Mouse (Mus musculus) ES-Bruce4 (cell line): Measurements from ENCODE around the gene Olfr455. TPM values are rescaled to one million over a fixed set of nuclear protein-coding genes. Genes with fewer than 3 reads are reported as not detected.

Source experiments
- H3K27ac ChIP-seq: 2 replicates; pipeline ENCODE4 v1.5.1; 2012; ENCODE audit warnings: low read length, inconsistent platforms; ENCODE audit not compliant: insufficient read depth
- H3K27me3 ChIP-seq: 2 replicates; pipeline ENCODE4 v1.6.1; 2012; ENCODE audit warnings: mild to moderate bottlenecking, low read length, inconsistent platforms; ENCODE audit not compliant: control insufficient read depth, poor library complexity, insufficient read depth, severe bottlenecking
- H3K36me3 ChIP-seq: 2 replicates; pipeline ENCODE4 v1.6.1; 2012; ENCODE audit warnings: inconsistent platforms, mild to moderate bottlenecking, low read length, moderate library complexity; ENCODE audit not compliant: control insufficient read depth, poor library complexity, insufficient read depth, severe bottlenecking
- H3K4me1 ChIP-seq: one replicate; pipeline ENCODE4 v1.8.1; 2011; ENCODE audit warnings: low read length; ENCODE audit not compliant: control insufficient read depth, insufficient read depth
- H3K4me3 ChIP-seq: 2 replicates; pipeline ENCODE4 v1.5.1; 2011; ENCODE audit warnings: low read depth, mild to moderate bottlenecking, low read length
- H3K9ac ChIP-seq: 2 replicates; pipeline ENCODE4 v1.6.1; 2012; ENCODE audit warnings: low read depth, mild to moderate bottlenecking, inconsistent platforms; ENCODE audit not compliant: poor library complexity, severe bottlenecking
- H3K9me3 ChIP-seq: replicated peaks from 2 replicates; pipeline ENCODE4 v1.6.1; 2012; ENCODE audit warnings: mild to moderate bottlenecking, low read length, inconsistent platforms; ENCODE audit not compliant: control insufficient read depth, poor library complexity, insufficient read depth, severe bottlenecking
- CTCF ChIP-seq: IDR thresholded peaks from one replicate; pipeline ENCODE4 v1.8.1; 2011; ENCODE audit warnings: low read depth, low read length
- EP300 ChIP-seq: IDR thresholded peaks from 2 replicates; pipeline ENCODE4 v1.6.1; 2011; ENCODE audit warnings: low read depth, low read length; ENCODE audit not compliant: insufficient read depth
- POLR2A ChIP-seq: IDR thresholded peaks from one replicate; pipeline ENCODE4 v1.8.1; 2011; ENCODE audit warnings: low read length; ENCODE audit not compliant: insufficient read depth
- polyA plus RNA-seq: library from polyadenylated mRNA; stranded (reverse); fragments of >200 nt; gene quantifications from 2 replicates; pipeline ENCODE4 v1.2.4, GENCODE M21; 2011; ENCODE audit warnings: low read depth; ENCODE audit not compliant: missing spikeins, insufficient read depth, insufficient read length

Gene Olfr455
- polyA plus RNA-seq, 1 experiment: not detected

DNA sequence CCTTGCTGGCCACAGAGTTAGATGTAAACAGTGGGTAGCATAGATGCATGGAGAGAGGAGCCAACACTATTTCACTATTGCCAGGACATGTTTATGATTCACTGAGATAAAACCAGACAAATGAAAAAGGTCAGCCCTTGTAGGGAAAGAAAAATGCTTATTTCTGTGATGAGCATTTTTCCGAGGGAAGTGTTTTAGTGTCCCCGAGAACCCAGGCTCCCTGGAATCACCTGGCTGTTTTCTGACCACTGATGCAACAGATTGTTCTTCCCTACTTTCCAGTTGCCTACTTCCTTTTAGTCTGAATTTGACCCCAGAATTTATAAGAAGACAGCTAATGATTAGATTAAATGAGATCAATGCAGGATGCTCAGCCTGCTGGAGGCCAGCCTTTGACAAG, 1.2 kb downstream of the Olfr455 start:
- Histone ChIP-seq H3K9me3 (no peaks in the 10 kb centered on the region), H3K9ac (no peak overlapping the region), H3K4me1 (no peaks in the 10 kb centered on the region), H3K4me3 (no peak overlapping the region), H3K36me3 (no peaks in the 10 kb centered on the region), H3K27me3 (no peaks in the 10 kb centered on the region), H3K27ac (no peak overlapping the region)
- TF ChIP-seq CTCF: no peak
- no peak for TF ChIP-seq POLR2A
- no peak for TF ChIP-seq EP300

DNA sequence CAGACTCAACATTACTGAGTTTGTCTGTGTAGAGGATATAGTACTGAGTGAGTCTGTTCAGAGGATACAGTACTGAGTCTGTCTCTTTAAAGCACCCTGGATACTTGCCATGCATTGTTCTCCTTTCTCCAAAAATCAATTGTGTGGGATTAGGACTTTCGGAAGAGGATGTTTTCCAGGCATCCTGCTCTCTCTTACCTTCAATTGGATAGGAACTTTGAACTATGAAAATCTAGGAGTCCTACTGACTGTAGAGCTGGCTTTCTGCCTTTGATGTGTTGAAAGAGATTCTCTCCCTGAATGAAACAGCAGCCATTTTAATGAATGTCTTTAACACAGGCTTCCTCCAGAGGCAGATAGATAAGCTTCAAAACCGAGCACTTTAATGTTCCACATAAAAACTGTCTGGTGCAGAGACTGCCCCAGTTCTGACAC, 1.9 kb downstream of the Olfr455 start:
- H3K27ac ChIP-seq: no peak overlapping the region
- H3K27me3 ChIP-seq: no peaks in the 10 kb centered on the region
- H3K4me1 ChIP-seq: no peaks in the 10 kb centered on the region
- TF ChIP-seq EP300 (no peak), CTCF (no peak), POLR2A (no peak)
- H3K9me3 ChIP-seq: no peaks in the 10 kb centered on the region
- no peaks in the 10 kb centered on the region for H3K36me3 ChIP-seq
- no peak overlapping the region for H3K9ac ChIP-seq
- no peak overlapping the region for H3K4me3 ChIP-seq

DNA sequence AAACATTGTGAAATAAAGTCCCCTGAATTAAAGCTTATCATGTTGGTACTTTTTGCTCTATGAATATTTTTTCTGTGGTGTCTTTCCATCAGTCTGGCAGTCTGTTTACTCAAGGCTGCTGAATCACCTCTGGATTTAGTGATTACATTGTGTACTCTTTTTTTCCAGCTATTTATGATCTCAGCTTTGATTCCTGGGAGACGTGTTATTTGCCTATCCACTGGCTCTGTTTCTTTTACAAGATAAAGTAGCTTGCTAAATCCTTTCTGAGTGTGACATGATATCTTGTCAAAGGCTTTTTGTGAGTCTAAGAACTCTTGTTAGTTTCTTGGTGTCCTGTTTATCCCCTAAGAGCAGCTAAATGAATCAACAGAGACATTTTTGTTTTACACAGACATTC, 2.5 kb downstream of the Olfr455 start:
- TF ChIP-seq CTCF: no peak
- Histone ChIP-seq H3K4me3 (no peak overlapping the region), H3K4me1 (no peaks in the 10 kb centered on the region), H3K36me3 (no peaks in the 10 kb centered on the region), H3K9ac (no peak overlapping the region), H3K27me3 (no peaks in the 10 kb centered on the region), H3K9me3 (no peaks in the 10 kb centered on the region), H3K27ac (no peak overlapping the region)

DNA sequence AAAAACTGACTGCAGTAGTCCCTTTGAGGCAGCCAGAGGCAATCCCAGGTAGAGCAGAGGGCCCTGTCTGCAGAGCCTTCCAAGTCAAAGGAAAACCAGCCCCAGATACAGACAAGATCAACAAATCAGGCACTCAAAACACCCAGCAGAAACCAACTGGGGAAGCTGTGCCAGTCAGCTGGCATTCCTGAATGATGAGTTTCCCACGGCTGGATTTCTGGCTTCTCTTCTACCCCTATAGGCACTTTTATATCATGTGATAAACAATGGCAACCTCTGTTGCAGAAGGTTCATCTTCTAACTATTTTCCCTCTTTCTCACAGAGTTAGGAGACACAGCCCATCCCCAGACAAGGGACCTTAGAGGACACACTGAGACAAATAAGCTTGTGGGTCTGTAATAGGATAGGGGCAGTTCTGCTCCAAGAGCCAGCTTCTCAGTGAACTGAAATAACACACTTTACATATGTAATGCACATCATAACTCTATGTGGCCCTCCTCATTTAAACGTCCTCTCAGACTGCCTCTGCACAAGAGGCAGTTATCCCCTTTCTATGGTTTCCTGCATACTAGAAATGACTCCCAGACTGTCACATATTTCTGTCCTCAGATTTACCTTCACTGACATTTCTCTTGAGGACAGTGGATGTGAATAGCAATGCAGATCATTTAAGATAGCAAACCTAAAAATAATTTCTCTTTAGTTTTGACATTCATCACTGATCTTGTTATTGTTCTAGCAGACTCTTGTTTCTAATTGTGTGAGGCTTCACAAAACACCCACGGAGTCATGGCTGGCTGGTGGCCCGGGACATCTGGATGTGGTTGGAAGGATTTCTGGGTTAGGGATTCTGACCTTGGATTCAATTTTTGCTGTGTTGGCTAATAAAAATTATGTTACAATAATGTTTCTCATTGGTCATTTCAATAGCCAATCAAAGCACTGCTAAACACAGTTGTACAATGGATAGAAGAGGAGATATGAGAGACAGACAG, 5.1 kb downstream of the Olfr455 start:
- Histone ChIP-seq H3K4me1 (no peaks in the 10 kb centered on the region), H3K9ac (no peak overlapping the region), H3K36me3 (no peaks in the 10 kb centered on the region), H3K27ac (no peak overlapping the region), H3K9me3 (no peaks in the 10 kb centered on the region), H3K4me3 (no peak overlapping the region), H3K27me3 (no peaks in the 10 kb centered on the region)
- no peak for TF ChIP-seq EP300
- no peak for TF ChIP-seq CTCF
- no peak for TF ChIP-seq POLR2A

DNA sequence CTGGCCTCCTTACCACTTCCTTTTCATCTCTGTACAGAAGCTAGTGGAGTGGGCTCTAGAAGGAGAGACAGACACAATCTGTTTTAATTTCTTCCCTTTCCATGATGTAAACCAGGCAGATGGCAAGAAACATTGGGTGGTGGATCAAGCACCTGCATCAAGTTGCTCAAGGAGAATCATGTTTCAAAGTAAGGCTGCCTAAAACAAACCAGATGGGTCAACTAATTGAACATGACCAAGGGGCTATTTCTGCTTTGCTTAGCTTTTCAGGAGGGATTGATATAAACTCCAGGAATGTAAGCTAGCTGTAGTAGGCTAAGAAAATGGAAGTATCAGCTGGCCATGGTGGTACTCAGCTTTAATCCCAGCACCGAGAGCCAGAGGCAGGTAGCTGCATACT, 6.7 kb downstream of the Olfr455 start:
- H3K36me3 ChIP-seq: no peaks in the 10 kb centered on the region
- H3K9me3 ChIP-seq: no peaks in the 10 kb centered on the region
- TF ChIP-seq POLR2A (no peak), CTCF (no peak), EP300 (no peak)
- H3K27ac ChIP-seq: no peak overlapping the region
- H3K27me3 ChIP-seq: no peaks in the 10 kb centered on the region
- no peak overlapping the region for H3K9ac ChIP-seq
- no peaks in the 10 kb centered on the region for H3K4me1 ChIP-seq
- H3K4me3 ChIP-seq: no peak overlapping the region

DNA sequence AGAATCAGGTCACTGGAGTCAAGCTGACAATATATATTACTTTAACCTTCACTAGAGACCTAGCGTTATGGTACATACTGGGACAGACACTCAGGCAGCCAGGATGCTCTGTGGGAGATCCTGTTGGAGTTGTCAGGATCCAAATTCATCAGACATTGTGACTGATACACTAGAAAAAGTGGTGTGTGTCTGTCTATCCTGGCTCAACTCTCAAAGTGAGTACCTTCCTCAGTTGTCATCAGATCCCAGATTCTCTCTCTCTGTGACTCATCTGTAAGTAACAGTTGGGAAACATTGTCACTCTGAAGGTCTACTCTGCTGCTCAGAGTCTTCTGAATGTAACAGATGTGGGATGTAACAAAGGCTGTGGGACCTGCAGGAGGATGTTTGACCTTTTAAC, 7.7 kb downstream of the Olfr455 start:
- no peak overlapping the region for H3K27ac ChIP-seq

More for the DNA sequence above, 7.7 kb downstream of the Olfr455 start:
- Histone ChIP-seq H3K9ac (no peak overlapping the region), H3K4me3 (no peak overlapping the region), H3K9me3 (no peaks in the 10 kb centered on the region), H3K4me1 (no peaks in the 10 kb centered on the region), H3K36me3 (no peaks in the 10 kb centered on the region), H3K27me3 (no peaks in the 10 kb centered on the region)
- TF ChIP-seq EP300 (no peak), POLR2A (no peak), CTCF (no peak)
